Mouse (Mus musculus) lung, postnatal 0 days (tissue): ENCODE data around the gene Gm28047. TPM values are rescaled to one million over a fixed set of nuclear protein-coding genes. Genes with fewer than 3 reads are reported as not detected.

Source experiments
- ATAC-seq: fragments of 200-750 bp; cut with Nextera tagmentation; 2 replicates; pipeline ENCODE4 v1.8.0; 2017; ENCODE audit warnings: moderate library complexity
- DNase-seq: peaks from one replicate; pipeline ENCODE4 v3.0.0-alpha.2; 2016; ENCODE audit warnings: low spot score
- H3K27ac ChIP-seq: fragments of 300-500 bp; sonication (generic); 2 replicates; pipeline ENCODE4 v1.5.1; 2014; ENCODE audit warnings: antibody characterized with exemption, mild to moderate bottlenecking, low read length, mixed read lengths
- H3K27me3 ChIP-seq: fragments of 300-500 bp; sonication (generic); replicated peaks from 2 replicates; pipeline ENCODE4 v1.6.1; 2014; ENCODE audit warnings: low read length, mixed read lengths; ENCODE audit not compliant: insufficient read depth
- H3K36me3 ChIP-seq: fragments of 300-500 bp; sonication (generic); 2 replicates; pipeline ENCODE4 v1.6.1; 2014; ENCODE audit warnings: low read length, mixed read lengths; ENCODE audit not compliant: insufficient read depth
- H3K4me1 ChIP-seq: fragments of 300-500 bp; sonication (generic); 2 replicates; pipeline ENCODE4 v1.6.1; 2014; ENCODE audit warnings: antibody characterized with exemption, low read depth, low read length, mixed read lengths; ENCODE audit not compliant: insufficient read depth
- H3K4me2 ChIP-seq: fragments of 300-500 bp; sonication (generic); replicated peaks from 2 replicates; pipeline ENCODE4 v1.6.1; 2014; ENCODE audit warnings: low read depth, mild to moderate bottlenecking, low read length, moderate library complexity, mixed read lengths
- H3K4me3 ChIP-seq: fragments of 300-500 bp; sonication (generic); 2 replicates; pipeline ENCODE4 v1.5.1; 2014; ENCODE audit warnings: low read depth, low read length
- H3K9ac ChIP-seq: fragments of 300-500 bp; sonication (generic); replicated peaks from 2 replicates; pipeline ENCODE4 v1.6.1; 2014; ENCODE audit warnings: low read depth, mild to moderate bottlenecking
- H3K9me3 ChIP-seq: fragments of 300-500 bp; sonication (generic); 2 replicates; pipeline ENCODE4 v1.6.1; 2016; ENCODE audit warnings: low read length, mixed read lengths
- CTCF ChIP-seq: IDR thresholded peaks from 2 replicates; pipeline ENCODE4 v1.5.1; 2016; ENCODE audit warnings: antibody characterized with exemption, mild to moderate bottlenecking
- EP300 ChIP-seq: IDR thresholded peaks from 2 replicates; pipeline ENCODE4 v1.6.1; 2016; ENCODE audit warnings: antibody characterized with exemption, mild to moderate bottlenecking, control low read depth
- WGBS: fragments of 180-500 bp; shearing (Covaris S2); extraction: QIAGEN DNeasy Blood & Tissue Kit; methylation state at CpG from one replicate; pipeline ENCODE4 v1.1.7; 2014; 5-methylcytosine and 5-hydroxymethylcytosine counted together
- polyA plus RNA-seq: library from polyadenylated mRNA; unstranded; fragments of >200 nt; fragmentation: Nextera tagmentation; extraction: Ambion mirVana; gene quantifications from 2 replicates; pipeline ENCODE4 v1.2.1, GENCODE M21; 2015

Gene Gm28047
- polyA plus RNA-seq, 1 experiment from 2014 or later: not detected

GRCm38 (mm10) chr15:102590567-102590966 lies 34.3 kb downstream of the Gm28047 start:
- no peak overlapping the region for H3K4me2 ChIP-seq
- H3K27ac ChIP-seq: no peak overlapping the region
- no peaks in the 10 kb centered on the region for H3K9me3 ChIP-seq
- no peak for TF ChIP-seq CTCF
- 0 out of 2 replicates have a peak, but pooled peaks have one; percentile 9 for TF ChIP-seq EP300
- 0 out of 2 replicates have a peak, but pooled peaks cover 3% of the 10 kb centered on the region for H3K36me3 ChIP-seq
- ATAC-seq (peak; percentile 60), DNase-seq (peak; percentile 72)
- no peaks in the 10 kb centered on the region; the same call in 1 of the 2 replicates for H3K4me1 ChIP-seq
- H3K4me3 ChIP-seq: no peak overlapping the region
- no peaks in the 10 kb centered on the region for H3K27me3 ChIP-seq
- H3K9ac ChIP-seq: no peak overlapping the region
- 76% methylated on average over 1 of the region's 1 CpGs for WGBS

- H3K9ac ChIP-seq: no peak overlapping the region
- H3K4me1 ChIP-seq: no peaks in the 10 kb centered on the region
- H3K4me3 ChIP-seq: no peak overlapping the region
- TF ChIP-seq EP300: no peak
- TF ChIP-seq CTCF: no peak
- 93% methylated on average over 8 of the region's 8 CpGs for WGBS
- ATAC-seq (no peak), DNase-seq (no peak)
- H3K36me3 ChIP-seq: 0 out of 2 replicates have a peak, but pooled peaks cover 3% of the 10 kb centered on the region
- no peak overlapping the region for H3K27ac ChIP-seq
- H3K27me3 ChIP-seq: no peaks in the 10 kb centered on the region
- no peak overlapping the region for H3K4me2 ChIP-seq
- no peaks in the 10 kb centered on the region for H3K9me3 ChIP-seq
Measured at GRCm38 (mm10) chr15:102589826-102590225, 35.0 kb downstream of the Gm28047 start.

GRCm38 (mm10) chr15:102585501-102585900 lies 39.4 kb downstream of the Gm28047 start:
- H3K4me2 ChIP-seq: no peak overlapping the region

GRCm38 (mm10) chr15:102583708-102584383 lies 41.0 kb downstream of the Gm28047 start:
- Histone ChIP-seq H3K9me3 (no peaks in the 10 kb centered on the region), H3K27ac (no peak overlapping the region), H3K9ac (no peak overlapping the region), H3K4me2 (no peak overlapping the region), H3K4me3 (no peak overlapping the region), H3K27me3 (no peaks in the 10 kb centered on the region), H3K36me3 (no peaks in the 10 kb centered on the region), H3K4me1 (no peaks in the 10 kb centered on the region)
- DNase-seq (no peak), ATAC-seq (no peak)
- TF ChIP-seq EP300: no peak
- TF ChIP-seq CTCF: no peak
- 69% methylated on average over 8 of the region's 8 CpGs for WGBS

More at GRCm38 (mm10) chr15:102585501-102585900, 39.4 kb downstream of the Gm28047 start:
- no peak overlapping the region for H3K4me3 ChIP-seq
- TF ChIP-seq CTCF (no peak), EP300 (no peak)
- no peak overlapping the region for H3K9ac ChIP-seq
- H3K36me3 ChIP-seq: no peaks in the 10 kb centered on the region
- no peaks in the 10 kb centered on the region for H3K4me1 ChIP-seq
- DNase-seq: no peak
- H3K9me3 ChIP-seq: no peaks in the 10 kb centered on the region
- no peak for ATAC-seq
- H3K27ac ChIP-seq: no peak overlapping the region
- no peaks in the 10 kb centered on the region for H3K27me3 ChIP-seq
- 79% methylated on average over 5 of the region's 5 CpGs for WGBS

- Histone ChIP-seq H3K4me2 (no peak overlapping the region), H3K4me3 (no peak overlapping the region), H3K36me3 (no peaks in the 10 kb centered on the region), H3K27me3 (no peaks in the 10 kb centered on the region), H3K4me1 (no peaks in the 10 kb centered on the region), H3K9me3 (no peaks in the 10 kb centered on the region), H3K9ac (no peak overlapping the region), H3K27ac (no peak overlapping the region)
- TF ChIP-seq CTCF (no peak), EP300 (no peak)
- WGBS: 76% methylated on average over 1 of the region's 1 CpGs
- ATAC-seq (no peak), DNase-seq (no peak)
Measured at GRCm38 (mm10) chr15:102581205-102581604, 43.7 kb downstream of the Gm28047 start.

- ATAC-seq: no peak
- Histone ChIP-seq H3K4me2 (no peak overlapping the region), H3K27ac (no peak overlapping the region), H3K4me3 (no peak overlapping the region), H3K9ac (no peak overlapping the region), H3K27me3 (no peaks in the 10 kb centered on the region), H3K4me1 (no peaks in the 10 kb centered on the region), H3K36me3 (no peaks in the 10 kb centered on the region), H3K9me3 (no peaks in the 10 kb centered on the region)
- TF ChIP-seq EP300: no peak
- TF ChIP-seq CTCF: no peak
- 84% methylated on average over 2 of the region's 2 CpGs for WGBS
- no peak for DNase-seq
Measured at GRCm38 (mm10) chr15:102578351-102578750, 46.5 kb downstream of the Gm28047 start.

- ATAC-seq: no peak
- H3K4me3 ChIP-seq: no peak overlapping the region
- no peaks in the 10 kb centered on the region for H3K36me3 ChIP-seq
- H3K9ac ChIP-seq: no peak overlapping the region
- DNase-seq: no peak
- H3K27ac ChIP-seq: no peak overlapping the region
- no peak for TF ChIP-seq EP300
- TF ChIP-seq CTCF: no peak
- H3K27me3 ChIP-seq: no peaks in the 10 kb centered on the region
- H3K9me3 ChIP-seq: no peaks in the 10 kb centered on the region
- no peak overlapping the region for H3K4me2 ChIP-seq
- no peaks in the 10 kb centered on the region for H3K4me1 ChIP-seq
- 67% methylated on average over 1 of the region's 1 CpGs for WGBS
Measured at GRCm38 (mm10) chr15:102576972-102577371, 47.9 kb downstream of the Gm28047 start.
